Mouse (Mus musculus) heart, embryonic 14.5 days (tissue): Measurements from ENCODE around the gene Zdhhc9. TPM values are rescaled to one million over a fixed set of nuclear protein-coding genes. Genes with fewer than 3 reads are reported as not detected.

Source experiments
- ATAC-seq: fragments of 200-750 bp; cut with Nextera tagmentation; 2 replicates; pipeline ENCODE4 v1.8.0; 2017; ENCODE audit warnings: low read depth, moderate TSS enrichment; ENCODE audit not compliant: insufficient number of reproducible peaks, insufficient read depth, low FRiP score
- H3K27ac ChIP-seq, 2 experiments: fragments of 200-500 bp in 1 of 2; fragments of 300-500 bp in 1 of 2; sonication (generic) in 1 of 2; replicated peaks in 1 of 2; 2 replicates each; pipeline ENCODE4 v1.5.1; 2012 to 2014; ENCODE audit warnings: low read depth in 2 of 2, low read length in 2 of 2, control low read depth in 1 of 2, mild to moderate bottlenecking in 1 of 2, mixed read lengths in 1 of 2; ENCODE audit not compliant: control insufficient read depth in 1 of 2, insufficient read depth in 1 of 2
- H3K27me3 ChIP-seq: fragments of 300-500 bp; sonication (generic); 2 replicates; pipeline ENCODE4 v1.6.1; 2014; ENCODE audit warnings: mild to moderate bottlenecking, low read length, control low read depth; ENCODE audit not compliant: control insufficient read depth, insufficient read depth
- H3K36me3 ChIP-seq: fragments of 300-500 bp; sonication (generic); 2 replicates; pipeline ENCODE4 v1.6.1; 2014; ENCODE audit warnings: mild to moderate bottlenecking, control low read depth, low read length, mixed read lengths; ENCODE audit not compliant: control insufficient read depth, insufficient read depth
- H3K4me1 ChIP-seq, 2 experiments: fragments of 200-500 bp in 1 of 2; fragments of 300-500 bp in 1 of 2; sonication (generic) in 1 of 2; 2 replicates each; pipeline ENCODE4 v1.6.1; 2012 to 2014; ENCODE audit warnings: low read length in 2 of 2, control low read depth in 1 of 2, mixed read lengths in 1 of 2; ENCODE audit not compliant: control insufficient read depth in 2 of 2, insufficient read depth in 2 of 2
- H3K4me2 ChIP-seq: fragments of 300-500 bp; sonication (generic); 2 replicates; pipeline ENCODE4 v1.6.1; 2014; ENCODE audit warnings: mild to moderate bottlenecking, low read length
- H3K4me3 ChIP-seq, 2 experiments: fragments of 200-500 bp in 1 of 2; fragments of 300-500 bp in 1 of 2; sonication (generic) in 1 of 2; 2 replicates each; pipeline ENCODE4 v1.5.1; 2012 to 2014; ENCODE audit warnings: low read length in 2 of 2, mild to moderate bottlenecking in 2 of 2, control low read depth in 1 of 2, low read depth in 1 of 2, moderate library complexity in 1 of 2; ENCODE audit not compliant: control insufficient read depth in 1 of 2, insufficient read depth in 1 of 2
- H3K9ac ChIP-seq: fragments of 300-500 bp; sonication (generic); 2 replicates; pipeline ENCODE4 v1.6.1; 2014; ENCODE audit warnings: mild to moderate bottlenecking, low read length
- H3K9me3 ChIP-seq: fragments of 300-500 bp; sonication (generic); 2 replicates; pipeline ENCODE4 v1.6.1; 2016; ENCODE audit warnings: low read length, control low read depth; ENCODE audit not compliant: control insufficient read depth
- WGBS: fragments of 180-500 bp; shearing (Covaris S2); extraction: QIAGEN DNeasy Blood & Tissue Kit; methylation state at CpG from one replicate; pipeline ENCODE4 v1.1.7; 2014; 5-methylcytosine and 5-hydroxymethylcytosine counted together
- polyA plus RNA-seq: library from polyadenylated mRNA; unstranded; fragments of >200 nt; fragmentation: Nextera tagmentation; extraction: Ambion mirVana; gene quantifications from 2 replicates; pipeline ENCODE4 v1.2.1, GENCODE M21; 2014

Gene Zdhhc9
- polyA plus RNA-seq, 1 experiment from 2014 or later: 3.9 TPM

DNA sequence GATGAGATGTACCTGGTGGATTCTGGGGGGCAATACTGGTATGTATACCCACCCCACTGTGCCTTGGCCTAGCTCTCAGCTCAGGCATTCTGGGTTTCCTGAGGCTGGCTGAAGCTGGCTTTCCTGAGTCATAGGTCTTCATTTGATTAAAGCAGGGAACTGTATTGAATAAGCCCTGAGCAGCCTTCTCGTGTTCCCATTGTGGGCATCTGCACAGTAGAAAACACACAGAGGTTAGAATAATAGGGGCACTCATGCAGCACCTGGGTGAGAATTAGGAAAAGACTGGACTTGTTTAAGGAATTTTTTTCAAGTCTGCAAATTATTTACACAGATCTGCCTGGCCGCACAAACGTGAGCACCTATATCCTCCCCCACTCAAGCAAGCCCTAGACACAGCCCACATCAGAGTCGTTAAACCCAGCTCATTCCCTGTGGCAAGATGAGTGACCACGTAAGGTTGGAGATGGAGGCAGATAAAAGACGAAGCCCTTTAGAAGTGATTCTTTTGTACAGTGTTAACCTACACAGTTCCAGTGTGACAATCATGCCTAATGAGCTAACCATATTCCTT lies 81.7 kb downstream of the Zdhhc9 start:
- no peak for ATAC-seq
- Histone ChIP-seq H3K4me3 (no peak overlapping the region), H3K27me3 (peaks cover 7% of the 10 kb centered on the region; the same call in 1 of the 2 replicates), H3K27ac (no peak overlapping the region), H3K4me1 (no peaks in the 10 kb centered on the region), H3K36me3 (no peaks in the 10 kb centered on the region), H3K9ac (no peak overlapping the region), H3K4me2 (no peak overlapping the region), H3K9me3 (no peaks in the 10 kb centered on the region)
- WGBS: 71% methylated on average over 6 of the region's 6 CpGs

DNA sequence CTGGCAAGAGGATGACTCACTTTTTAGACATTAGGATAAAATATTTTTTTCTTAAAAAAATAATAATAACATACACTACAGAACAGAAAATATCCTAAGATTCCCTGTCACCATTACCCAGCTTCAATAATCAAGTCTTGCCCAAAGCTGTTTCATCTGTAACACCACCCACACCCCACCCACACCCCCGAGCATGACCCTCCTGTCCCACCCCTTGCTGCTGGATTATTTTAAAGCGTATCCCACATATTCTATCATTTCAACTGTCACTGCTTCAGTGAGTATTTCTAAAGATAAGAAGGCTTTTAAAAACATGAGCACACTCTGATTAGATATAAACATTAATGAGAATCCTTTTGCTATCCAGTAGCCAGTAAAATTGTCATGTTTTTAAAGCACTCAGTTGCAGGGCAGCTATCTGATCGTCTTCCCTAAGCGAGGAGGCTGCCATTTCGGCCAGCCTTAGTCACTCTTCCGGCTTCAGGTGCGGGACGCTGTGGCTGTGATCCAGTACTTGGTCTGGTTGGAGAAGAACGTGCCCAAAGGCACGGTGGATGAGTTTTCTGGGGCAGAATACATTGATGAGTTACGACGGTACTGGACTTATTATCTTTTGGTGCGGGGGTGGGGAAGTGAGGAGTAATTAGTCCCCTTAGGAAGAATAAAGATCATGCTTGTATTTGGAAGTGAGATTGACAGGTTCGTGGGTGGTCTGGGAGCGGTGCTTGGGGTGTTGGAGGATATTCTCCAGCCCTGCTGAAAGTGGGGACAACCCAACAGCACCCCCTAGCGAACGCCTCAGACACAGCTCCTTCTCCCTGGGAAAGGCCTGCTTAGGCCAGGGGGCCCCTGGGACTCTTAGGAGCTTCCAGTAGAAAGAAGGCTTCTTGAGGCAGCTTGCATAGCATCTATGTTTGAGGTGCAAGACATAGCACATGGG lies 84.3 kb downstream of the Zdhhc9 start:
- H3K9me3 ChIP-seq: no peaks in the 10 kb centered on the region
- no peaks in the 10 kb centered on the region for H3K4me1 ChIP-seq
- peak overlapping the region; percentile 56 for H3K4me2 ChIP-seq
- peaks cover 7% of the 10 kb centered on the region; the same call in 1 of the 2 replicates for H3K27me3 ChIP-seq
- 24% methylated on average over 17 of the region's 17 CpGs for WGBS
- no peak overlapping the region for H3K9ac ChIP-seq
- ATAC-seq: no peak
- no peaks in the 10 kb centered on the region for H3K36me3 ChIP-seq
- H3K27ac ChIP-seq: no peak overlapping the region
- peak overlapping the region in 1 of 2 experiments; percentile 25; a peak in 2 of 4 replicates for H3K4me3 ChIP-seq

Other genes with a start within 250 kb of the Zdhhc9 start
- 4.7 and 5.5 TPM in 2 replicates for gene Apln, start 174.0 kb downstream of the Zdhhc9 start, polyA plus RNA-seq
- gene Xpnpep2, start 100.2 kb downstream of the Zdhhc9 start, polyA plus RNA-seq: 0.47 and 0.72 TPM in 2 replicates
- 1.2 and 1.6 TPM in 2 replicates for gene Sash3, start 62.4 kb downstream of the Zdhhc9 start, polyA plus RNA-seq
- gene Utp14a, start 48.0 kb upstream of the Zdhhc9 start, polyA plus RNA-seq: 9.5 and 10.8 TPM in 2 replicates
- gene Bcorl1, start 132.5 kb upstream of the Zdhhc9 start, polyA plus RNA-seq: 4.7 and 5.0 TPM in 2 replicates